Mouse (Mus musculus) frontal cortex, postnatal 25 days (tissue): ENCODE results near the gene Egln2.

ENCODE experiments used
- DNase-seq, 2 experiments: peaks; one replicate each; pipeline ENCODE4 v3.0.0; 2022; ENCODE audit warnings: low spot score in 2 of 2

The Egln2 gene

GRCm38 (mm10) chr7:27132588-27132987 is 34.0 kb downstream of the Egln2 start:
- DNase-seq = peak in 1 of 2 experiments; percentile 40

GRCm38 (mm10) chr7:27131387-27131786 is 35.2 kb downstream of the Egln2 start:
- DNase-seq = no peak

GRCm38 (mm10) chr7:27130521-27131370 is 35.9 kb downstream of the Egln2 start:
- no peak for DNase-seq

GRCm38 (mm10) chr7:27129811-27130210 is 36.8 kb downstream of the Egln2 start:
- DNase-seq = no peak

GRCm38 (mm10) chr7:27128946-27129345 is 37.7 kb downstream of the Egln2 start:
- no peak for DNase-seq

GRCm38 (mm10) chr7:27128162-27128561 is 38.4 kb downstream of the Egln2 start:
- peak; percentile 10 to 27 for DNase-seq

GRCm38 (mm10) chr7:27124969-27125368 is 41.6 kb downstream of the Egln2 start:
- no peak for DNase-seq

- DNase-seq = no peak
Measured at GRCm38 (mm10) chr7:27124305-27124832, 42.2 kb downstream of the Egln2 start.

- DNase-seq = no peak
Measured at GRCm38 (mm10) chr7:27119676-27120075, 46.9 kb downstream of the Egln2 start, which contains the start of gene Cyp2f2. Gene Cyp2f2, plus strand, starts transcription at chr7:27119909.

GRCm38 (mm10) chr7:27118033-27118511 is 48.5 kb downstream of the Egln2 start:
- no peak for DNase-seq

- no peak for DNase-seq
Measured at GRCm38 (mm10) chr7:27111987-27112386, 54.6 kb downstream of the Egln2 start.

- DNase-seq = no peak
Measured at GRCm38 (mm10) chr7:27111038-27111437, 55.6 kb downstream of the Egln2 start.

GRCm38 (mm10) chr7:27110327-27110726 is 56.3 kb downstream of the Egln2 start:
- no peak for DNase-seq
